Comparison of ENCODE assay signal across 24 mouse cellular contexts in genomic region chr1:34825909-34826308, GRCm38 (mm10). TPM values are rescaled to one million over a fixed set of nuclear protein-coding genes. Genes with fewer than 3 reads are reported as not detected.
DNase-seq lines count a peak whose midpoint lies in the region; ATAC-seq lines count a peak whose summit lies in the region.
"Had no signal": no experiment of that assay in that cellular context is flagged by ENCODE, and none has a peak within 500 bp of the region (broad histone marks: within the 10 kb centered on the region; RNA-seq: fewer than 3 reads in every experiment).

No protein-coding gene starts in this region.

- H3K9me3 ChIP-seq in neural tube, embryonic 13.5 days, result no peaks in the 10 kb centered on the region
- H3K9me3 ChIP-seq in intestine, embryonic 15.5 days, result no peaks in the 10 kb centered on the region
- H3K9me3 ChIP-seq in limb, embryonic 10.5 days (replicated peaks), result no peaks in the 10 kb centered on the region
- H3K9me3 ChIP-seq: forebrain, embryonic 10.5 days; forebrain, embryonic 13.5 days; G1E; hindbrain, embryonic 12.5 days; hindbrain, embryonic 15.5 days had no signal

- no peaks in the 10 kb centered on the region for H3K27me3 ChIP-seq in neural tube, embryonic 13.5 days
- H3K27me3 ChIP-seq in intestine, embryonic 15.5 days (replicated peaks), result no peaks in the 10 kb centered on the region
- no peaks in the 10 kb centered on the region for H3K27me3 ChIP-seq in limb, embryonic 10.5 days (ENCODE audit: low read depth, poor library complexity, severe bottlenecking)
- H3K27me3 ChIP-seq: forebrain, embryonic 13.5 days; hindbrain, embryonic 12.5 days; hindbrain, embryonic 15.5 days; Patski had no signal

- peak overlapping the region; percentile 23; the same call in 1 of the 2 replicates for H3K27ac ChIP-seq in neural tube, embryonic 13.5 days (replicated peaks)
- H3K27ac ChIP-seq in intestine, embryonic 15.5 days, result no peak overlapping the region
- no peak overlapping the region for H3K27ac ChIP-seq in limb, embryonic 10.5 days
- H3K27ac ChIP-seq: forebrain, embryonic 10.5 days; forebrain, embryonic 13.5 days; hindbrain, embryonic 12.5 days; hindbrain, embryonic 15.5 days had no signal

- peaks cover 79% of the 10 kb centered on the region for H3K36me3 ChIP-seq in neural tube, embryonic 13.5 days
- H3K36me3 ChIP-seq in intestine, embryonic 15.5 days, result peaks cover 32% of the 10 kb centered on the region
- H3K36me3 ChIP-seq in limb, embryonic 10.5 days, result peaks cover 95% of the 10 kb centered on the region

- H3K4me1 ChIP-seq in neural tube, embryonic 13.5 days (replicated peaks), result peaks cover 48% of the 10 kb centered on the region
- 0 out of 2 replicates have a peak, but pooled peaks cover 6% of the 10 kb centered on the region for H3K4me1 ChIP-seq in intestine, embryonic 15.5 days (replicated peaks)
- H3K4me1 ChIP-seq in limb, embryonic 10.5 days, result peaks cover under 1% of the 10 kb centered on the region; the same call in 1 of the 2 replicates
- H3K4me1 ChIP-seq: forebrain, embryonic 10.5 days had no signal

- no peak for DNase-seq in neural tube, embryonic 10.5 days (ENCODE audit: extremely low spot score, low spot score)
- no peak for DNase-seq in limb, embryonic 10.5 days (ENCODE audit: low spot score)
- DNase-seq: adrenal gland, adult 2 months; adrenal gland, postnatal 14 days; cerebellum, adult 11-12 months; cerebellum, adult 8-10 months; cerebellum, postnatal 10 days; cerebellum, postnatal 36 days; gastrocnemius, postnatal 10 days; gastrocnemius, postnatal 36 days; heart, adult 11 months; kidney, adult 11 months had no signal

- H3K4me3 ChIP-seq in neural tube, embryonic 13.5 days, result no peak overlapping the region
- no peak overlapping the region for H3K4me3 ChIP-seq in intestine, embryonic 15.5 days (replicated peaks)
- no peak overlapping the region for H3K4me3 ChIP-seq in limb, embryonic 10.5 days
- H3K4me3 ChIP-seq: forebrain, embryonic 10.5 days; forebrain, embryonic 13.5 days; hindbrain, embryonic 12.5 days; hindbrain, embryonic 15.5 days had no signal

- H3K9ac ChIP-seq in neural tube, embryonic 13.5 days, result no peak overlapping the region
- H3K9ac ChIP-seq in intestine, embryonic 15.5 days, result no peak overlapping the region
- H3K9ac ChIP-seq: forebrain, embryonic 13.5 days; hindbrain, embryonic 12.5 days; hindbrain, embryonic 15.5 days had no signal

- H3K4me2 ChIP-seq in neural tube, embryonic 13.5 days, result no peak overlapping the region
- H3K4me2 ChIP-seq in intestine, embryonic 15.5 days (replicated peaks), result no peak overlapping the region
- H3K4me2 ChIP-seq: forebrain, embryonic 13.5 days; heart, embryonic 11.5 days; hindbrain, embryonic 12.5 days; hindbrain, embryonic 15.5 days had no signal

- WGBS in neural tube, embryonic 13.5 days, result 86% methylated on average over 9 of the region's 9 CpGs
- 90% methylated on average over 9 of the region's 9 CpGs for WGBS in intestine, embryonic 15.5 days
- 90% methylated on average over 9 of the region's 9 CpGs for WGBS in limb, embryonic 10.5 days

- no peak for ATAC-seq in neural tube, embryonic 13.5 days (ENCODE audit: low read depth)
- ATAC-seq in activated CD4-positive, CD25-positive, alpha-beta regulatory T cell, adult 4 months, result peak; percentile 73
- peak; percentile 78 for ATAC-seq in inflammation-experienced regulatory T-cells, adult 6 months
- no peak for ATAC-seq in intestine, embryonic 15.5 days
- ATAC-seq: forebrain, embryonic 13.5 days; forebrain, embryonic 16.5 days; Patski had no signal

RNA-seq across cellular contexts. Expression of gene Fam168b, which starts 17.0 kb away (rescaled TPM):
- polyA plus RNA-seq in neural tube, embryonic 13.5 days (2015; fragmentation: Nextera tagmentation; extraction: Ambion mirVana), result 127 and 131 TPM in 2 replicates
- 10 to 100 TPM; 18.6 to 20.8 TPM for polyA plus RNA-seq in activated CD4-positive, CD25-positive, alpha-beta regulatory T cell, adult 4 months (2017; shearing (Covaris generic))
- polyA plus RNA-seq in inflammation-experienced regulatory T-cells, adult 6 months (2017; shearing (Covaris generic)), result 10 to 100 TPM; 15.0 to 27.8 (median 19.4) TPM
- 57.0 and 60.6 TPM in 2 replicates for polyA plus RNA-seq in intestine, embryonic 15.5 days (2015; fragmentation: Nextera tagmentation; extraction: Ambion mirVana)
- polyA plus RNA-seq in limb, embryonic 10.5 days (2016; fragmentation: Nextera tagmentation; extraction: Ambion mirVana), result 119 and 135 TPM in 2 replicates

RNA-seq across cellular contexts. Expression of gene Plekhb2, which starts 23.9 kb away (rescaled TPM):
- 74.2 and 86.4 TPM in 2 replicates for polyA plus RNA-seq in neural tube, embryonic 13.5 days (2015; fragmentation: Nextera tagmentation; extraction: Ambion mirVana)
- 100 to 1,000 TPM; 120 to 128 TPM for polyA plus RNA-seq in activated CD4-positive, CD25-positive, alpha-beta regulatory T cell, adult 4 months (2017; shearing (Covaris generic))
- polyA plus RNA-seq in inflammation-experienced regulatory T-cells, adult 6 months (2017; shearing (Covaris generic)), result 100 to 1,000 TPM; 107 to 209 (median 120) TPM
- 78.3 and 80.0 TPM in 2 replicates for polyA plus RNA-seq in intestine, embryonic 15.5 days (2015; fragmentation: Nextera tagmentation; extraction: Ambion mirVana)
- polyA plus RNA-seq in limb, embryonic 10.5 days (2016; fragmentation: Nextera tagmentation; extraction: Ambion mirVana), result 19.0 and 19.2 TPM in 2 replicates

Comparison
In these comparisons a context has a peak if more than half of its experiments do, and no peak if none do; other contexts are left out.
1. ATAC-seq: peak in activated CD4-positive, CD25-positive, alpha-beta regulatory T cell, adult 4 months (single experiment) and inflammation-experienced regulatory T-cells, adult 6 months (single experiment); none in neural tube, embryonic 13.5 days (single experiment) and intestine, embryonic 15.5 days (single experiment).